Mouse (Mus musculus) common myeloid progenitor, adult 5-6 weeks (primary cell): ENCODE data around the gene Ccdc74a. TPM values are rescaled to one million over a fixed set of nuclear protein-coding genes. Genes with fewer than 3 reads are reported as not detected.

Experiments used
- ATAC-seq: replicated peaks from 2 replicates; pipeline ENCODE4 v1.8.0; 2016; ENCODE audit warnings: low read depth, mild to moderate bottlenecking, moderate TSS enrichment, inconsistent platforms; ENCODE audit not compliant: poor library complexity, severe bottlenecking
- total RNA-seq: library from RNA; stranded (forward); fragments of 200-1000, 187-1606 nt; gene quantifications from 2 replicates; pipeline ENCODE4 v1.2.3, GENCODE M21; 2017

Ccdc74a gene
- total RNA-seq, 1 experiment from 2014 or later, result 2.2 TPM

DNA sequence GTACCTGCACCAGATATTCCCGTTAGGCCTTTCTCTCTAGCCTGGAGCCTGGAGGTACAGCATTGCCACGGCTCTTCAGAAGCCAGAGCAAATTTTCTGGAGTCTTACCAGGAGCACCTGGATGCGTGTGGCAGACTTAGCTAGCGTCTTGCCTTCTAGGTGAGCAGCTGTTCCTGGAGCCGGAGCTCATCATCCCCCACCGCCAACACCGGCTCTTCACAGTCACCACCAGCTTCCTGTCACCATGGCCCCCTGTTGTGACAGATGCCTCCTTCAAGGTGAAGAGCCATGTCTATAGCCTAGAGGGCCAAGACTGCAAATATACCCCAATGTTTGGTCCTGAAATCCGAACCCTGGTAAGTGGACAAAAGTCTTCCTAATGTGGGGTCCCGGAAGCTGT is 5.6 kb upstream of the Ccdc74a start:
- no peak for ATAC-seq

DNA sequence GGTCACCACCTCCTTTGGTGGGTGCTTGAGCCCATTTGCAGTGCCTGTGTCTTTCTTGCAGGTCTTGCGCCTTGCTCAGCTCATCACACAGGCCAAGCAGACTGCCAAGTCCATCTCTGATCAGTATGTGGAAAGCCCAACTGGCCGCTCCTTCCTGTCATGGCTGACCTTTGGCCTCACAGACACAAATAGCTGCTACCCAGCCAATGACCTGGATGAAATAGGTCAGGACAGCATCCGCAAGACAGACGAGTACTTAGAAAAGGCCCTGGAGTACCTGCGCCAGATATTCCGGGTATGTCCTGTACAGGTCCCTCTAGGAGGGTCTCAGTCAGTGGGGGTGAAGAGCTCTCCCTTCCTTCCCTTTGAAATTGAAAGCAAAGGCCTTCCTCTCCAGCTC is 5.0 kb upstream of the Ccdc74a start:
- no peak for ATAC-seq

DNA sequence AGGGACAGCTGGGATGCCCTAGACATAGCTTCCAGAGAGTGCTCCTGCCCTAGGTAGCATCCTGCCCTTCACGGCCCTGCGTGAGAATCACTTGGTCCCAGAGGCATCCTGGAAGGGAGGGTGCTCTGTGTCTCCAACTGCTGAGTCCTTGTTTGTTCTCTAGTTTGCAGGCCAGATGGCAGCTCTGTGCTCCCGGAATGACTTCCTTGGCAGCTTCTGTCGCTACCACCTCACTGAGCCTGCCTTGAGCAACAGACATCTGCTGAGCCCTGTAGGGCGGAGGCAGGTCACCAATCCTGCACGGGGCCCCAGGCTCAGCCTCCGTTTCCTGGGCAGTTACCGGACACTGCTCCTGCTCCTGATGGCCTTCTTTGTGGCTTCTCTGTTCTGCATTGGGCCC is 4.0 kb upstream of the Ccdc74a start:
- ATAC-seq, result no peak

DNA sequence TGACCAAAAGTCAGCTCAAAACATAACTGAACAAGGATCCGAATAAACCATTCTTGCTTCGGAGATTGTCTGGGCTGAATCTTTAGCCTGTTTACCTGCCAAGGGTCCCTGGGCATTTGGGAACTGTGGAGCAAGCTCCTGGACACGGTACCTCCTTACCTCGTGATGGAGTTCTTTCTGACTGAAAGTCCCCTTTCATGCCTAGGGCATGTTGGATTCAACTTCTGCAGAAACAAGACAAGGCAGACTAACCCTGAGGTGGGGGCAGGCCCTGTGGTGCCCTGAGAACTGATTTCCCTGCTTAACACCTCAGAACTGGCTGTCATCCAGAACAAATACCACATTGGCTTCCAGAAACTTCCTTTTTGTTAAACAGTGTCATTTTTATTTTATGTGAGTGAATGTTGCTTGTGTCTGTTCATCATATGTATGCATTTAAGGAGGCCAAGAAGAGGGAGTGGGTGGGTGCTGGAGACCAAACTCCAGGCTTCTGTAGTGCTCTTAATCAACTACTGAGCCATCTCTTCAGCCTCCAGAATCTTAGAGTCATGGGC is 2.8 kb upstream of the Ccdc74a start:
- no peak for ATAC-seq

DNA sequence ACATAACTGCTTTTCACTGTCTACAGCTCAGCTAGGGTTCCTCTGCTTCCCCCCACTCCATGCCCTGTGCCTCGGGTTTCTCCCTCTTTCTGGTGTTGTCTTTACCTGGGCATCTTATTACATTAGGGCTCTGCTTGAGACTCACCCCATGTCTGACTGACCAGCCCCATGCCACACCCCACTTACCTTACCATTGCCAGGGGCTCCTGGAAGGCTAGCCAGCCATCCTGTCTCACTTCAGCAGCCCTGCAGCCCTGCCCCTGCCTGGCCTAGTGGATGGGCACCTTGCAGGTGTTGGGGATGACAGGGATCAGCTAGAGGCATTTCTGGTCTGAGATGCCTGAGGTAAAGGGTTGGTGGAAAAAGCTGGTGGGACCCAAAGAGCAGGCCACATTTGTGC is 886 bp downstream of the Ccdc74a start:
- no peak for ATAC-seq

DNA sequence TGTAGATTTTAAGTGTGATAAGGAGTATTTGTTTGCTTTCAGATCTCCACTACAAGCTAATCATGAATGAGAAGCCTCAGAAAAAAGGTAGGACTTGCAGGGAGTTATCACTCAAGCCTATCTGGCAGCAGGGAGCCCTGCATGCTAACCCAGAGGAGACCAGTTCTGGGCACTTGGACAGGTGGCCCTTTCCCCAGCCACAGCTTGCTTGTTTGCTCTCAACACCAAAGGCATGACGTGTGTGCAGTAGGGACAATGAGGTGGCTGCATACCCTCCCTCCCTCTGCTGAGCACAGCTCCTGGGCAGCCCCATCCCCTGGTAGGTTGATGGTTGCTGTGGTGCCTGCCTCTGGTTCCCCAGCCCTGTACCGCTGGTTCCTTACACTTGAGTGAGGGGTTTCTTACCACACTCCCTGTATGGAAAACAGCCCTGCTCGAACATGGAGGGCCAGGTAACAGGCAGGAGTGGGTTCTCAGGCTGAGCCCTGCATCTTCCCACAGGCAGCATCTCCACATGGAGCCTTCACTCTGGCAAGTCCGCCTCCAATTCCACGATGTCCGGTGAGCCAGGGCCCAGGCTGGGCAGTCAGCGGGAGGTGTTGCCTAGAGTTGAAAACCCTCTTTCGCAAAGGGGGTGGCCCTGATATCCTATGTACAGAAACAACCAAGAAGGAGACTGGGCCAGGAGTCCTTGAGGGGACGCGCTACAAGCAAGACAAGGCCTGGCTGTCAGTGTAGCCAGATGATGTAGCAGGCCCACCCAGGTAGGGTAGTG is 1.5 kb downstream of the Ccdc74a start:
- no peak for ATAC-seq

DNA sequence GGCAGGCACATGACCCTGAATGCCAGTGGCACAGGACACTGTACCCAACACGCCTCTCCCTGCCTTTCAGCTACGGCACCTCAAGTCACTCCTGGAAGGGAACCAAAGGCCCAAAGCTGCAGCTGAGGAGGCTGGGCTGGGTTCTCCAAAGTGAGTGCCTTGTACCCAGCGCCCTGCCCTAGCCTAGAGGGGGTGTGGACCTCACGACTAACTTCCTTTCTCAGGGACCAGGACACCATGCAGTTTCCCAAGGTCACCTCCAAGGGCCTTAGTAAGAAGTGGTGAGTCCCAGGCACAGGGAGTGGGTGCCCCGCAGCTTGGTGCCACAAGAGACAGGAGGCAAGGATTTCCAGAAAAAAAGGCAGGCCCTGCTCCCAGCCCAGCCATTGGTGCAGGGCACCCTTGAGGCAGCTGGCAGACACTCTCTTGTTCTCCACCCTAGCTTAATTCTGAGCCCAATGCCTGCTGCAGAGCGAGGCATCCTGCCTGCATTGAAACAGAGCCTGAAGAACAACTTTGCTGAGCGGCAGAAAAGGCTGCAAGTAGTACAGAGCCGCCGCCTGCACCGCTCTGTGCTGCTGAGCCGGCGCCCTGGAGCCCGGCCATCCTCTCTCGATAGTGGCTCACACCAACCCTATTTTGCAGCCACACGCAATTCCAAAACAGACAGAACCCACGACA is 3.8 kb downstream of the Ccdc74a start:
- ATAC-seq, result no peak

DNA sequence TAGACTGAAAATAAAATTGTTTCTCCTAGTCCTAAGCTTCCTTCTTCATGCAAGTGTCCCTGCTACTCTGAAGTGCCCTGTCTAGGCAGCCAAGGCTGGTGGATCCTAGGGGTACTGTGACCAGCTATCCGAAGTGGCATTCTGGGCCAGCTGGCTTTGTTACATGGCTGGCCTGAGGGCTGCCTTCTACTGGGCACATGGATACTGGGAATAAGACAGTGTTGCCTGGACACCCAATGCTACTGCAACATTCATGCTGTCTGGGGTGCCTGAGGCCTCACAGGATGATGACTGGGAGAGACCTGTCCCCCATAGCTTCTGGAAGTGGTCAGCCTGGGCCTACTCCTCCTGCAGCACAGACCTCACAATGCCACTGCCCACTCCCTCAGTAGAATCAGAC is 4.4 kb downstream of the Ccdc74a start:
- no peak for ATAC-seq

DNA sequence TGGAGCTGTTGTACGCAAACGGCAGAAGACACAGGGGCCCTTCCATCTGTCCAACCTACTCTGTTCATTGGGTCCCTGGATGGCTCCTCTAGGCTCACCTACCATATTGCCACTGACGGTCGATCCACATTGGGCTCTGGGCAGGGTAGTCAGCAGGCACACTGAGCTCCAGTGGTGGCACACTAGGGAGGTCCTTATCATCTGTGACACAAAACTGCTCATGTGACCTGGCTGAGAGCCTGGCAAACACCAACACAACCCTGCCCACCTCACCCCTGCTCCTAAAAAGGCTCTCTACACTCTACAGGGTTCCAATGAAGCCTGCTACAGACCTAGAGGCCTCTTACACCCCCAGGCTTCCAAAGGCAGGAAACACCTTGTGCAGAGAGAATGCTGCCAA is 6.3 kb downstream of the Ccdc74a start:
- ATAC-seq, result no peak

DNA sequence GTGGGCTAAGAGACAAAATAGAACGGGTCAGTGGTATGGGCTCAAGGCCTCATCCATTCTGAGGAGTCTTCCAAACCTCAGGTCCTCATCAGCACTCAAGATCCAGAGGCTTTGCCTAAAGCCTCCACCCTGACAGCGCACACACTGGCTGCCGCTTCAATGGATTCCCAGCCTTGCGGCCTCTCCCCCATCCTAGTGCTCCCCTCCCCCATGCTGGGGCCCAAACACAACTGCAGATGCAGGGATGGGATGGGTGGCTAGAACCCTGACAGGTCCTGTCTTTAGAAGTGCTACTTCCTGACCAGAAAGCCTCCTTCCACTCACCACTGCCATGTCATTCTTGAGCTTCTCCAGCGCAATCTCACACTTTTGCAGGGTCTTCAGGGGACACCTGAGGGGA is 7.3 kb downstream of the Ccdc74a start:
- no peak for ATAC-seq

DNA sequence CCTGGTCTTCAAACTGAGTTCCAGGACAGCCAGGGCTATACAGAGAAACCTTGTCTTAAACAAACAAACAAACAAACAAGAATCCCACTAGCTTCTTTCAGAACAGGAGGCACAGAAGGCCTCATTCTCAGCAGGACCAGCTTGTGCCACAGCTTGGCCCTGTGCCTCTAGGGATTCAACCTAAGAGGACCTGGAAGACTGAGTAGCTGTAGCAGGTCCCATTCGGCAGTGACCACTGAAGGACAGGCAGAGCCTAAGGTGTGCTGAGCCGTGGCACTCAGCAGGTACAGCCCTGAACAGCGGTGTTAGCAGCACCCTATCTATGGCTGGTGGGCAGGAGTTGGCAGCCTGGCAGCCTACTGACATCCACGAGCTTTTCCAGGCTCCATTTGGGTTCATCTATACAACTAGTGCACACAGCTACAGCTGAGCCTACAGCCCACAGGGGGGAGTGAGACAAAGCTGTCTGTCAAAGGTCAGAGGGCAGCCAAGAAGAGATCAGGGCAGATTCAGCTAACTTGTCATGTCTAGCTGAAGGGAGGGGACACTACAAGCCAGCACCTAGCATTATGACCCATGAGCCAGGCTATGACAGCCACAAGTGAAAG is 8.0 kb downstream of the Ccdc74a start:
- no peak for ATAC-seq

DNA sequence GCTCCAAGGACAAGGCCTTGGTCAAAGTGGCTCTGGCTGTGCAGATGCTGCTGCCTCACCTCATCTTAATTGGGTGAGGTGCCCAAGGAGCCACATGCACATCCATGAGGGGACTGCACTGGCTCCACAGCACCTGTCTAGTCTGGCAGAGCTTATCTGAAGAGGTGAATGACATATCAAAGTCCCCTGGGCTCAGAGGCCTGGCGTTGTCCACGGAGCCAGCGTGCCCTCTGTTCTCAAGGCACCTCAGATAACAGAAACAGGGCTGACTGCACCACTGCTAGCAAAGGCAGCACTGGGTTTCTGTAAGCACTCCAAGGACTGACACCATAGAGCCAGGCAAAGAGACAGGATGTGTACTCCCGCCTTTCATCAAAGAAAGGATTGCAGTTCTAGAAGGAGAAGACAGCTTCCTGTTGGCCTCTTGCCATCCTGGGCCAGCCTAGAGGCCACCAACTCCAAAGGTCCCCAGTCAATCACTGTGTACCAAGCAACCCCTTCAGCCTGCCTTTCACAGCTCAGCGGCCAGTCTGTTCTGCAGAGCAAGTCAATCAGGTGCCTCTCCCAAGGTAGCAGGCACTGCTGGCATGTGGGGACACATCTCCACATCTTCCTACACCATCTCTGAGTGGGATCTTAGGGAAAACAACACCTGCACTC is 10.1 kb downstream of the Ccdc74a start:
- no peak for ATAC-seq

DNA sequence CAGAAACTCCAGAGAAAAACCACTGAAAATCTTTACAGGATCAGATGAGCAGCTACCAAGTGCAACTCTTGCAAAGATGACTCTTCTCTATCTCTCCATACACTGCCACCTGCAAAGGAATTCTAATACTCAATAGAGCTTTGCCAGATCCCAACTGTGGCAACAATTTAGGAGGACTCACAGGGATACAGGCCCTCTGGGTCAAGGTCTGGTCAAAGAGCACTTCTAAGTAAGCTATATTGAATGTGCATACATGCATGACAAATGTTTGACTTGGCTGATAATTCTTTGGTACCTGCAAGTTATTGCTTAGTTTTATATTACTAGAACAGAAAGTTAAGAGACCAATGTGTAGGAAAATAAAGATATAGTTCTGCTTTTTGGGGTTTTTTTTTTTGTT is 19.3 kb downstream of the Ccdc74a start:
- no peak for ATAC-seq

DNA sequence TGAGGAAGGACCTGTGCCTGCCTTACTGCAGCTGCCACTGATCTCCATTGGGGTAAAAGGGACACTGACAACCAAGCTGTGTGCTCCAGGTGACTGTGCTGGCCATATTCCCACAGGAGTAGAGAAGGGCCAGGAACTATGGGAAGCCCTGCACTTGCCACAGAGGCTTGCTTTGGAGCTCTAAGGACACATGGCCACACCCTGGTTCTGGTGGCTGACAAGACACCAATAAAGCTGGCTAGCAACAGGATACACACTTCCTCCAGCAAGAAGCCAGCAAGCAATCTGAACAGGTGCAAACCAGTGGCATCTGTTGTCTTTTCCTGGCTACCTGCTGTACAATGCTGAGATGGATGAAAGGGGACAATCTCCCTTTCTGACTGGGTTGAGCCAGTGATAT is 23.6 kb downstream of the Ccdc74a start:
- no peak for ATAC-seq

DNA sequence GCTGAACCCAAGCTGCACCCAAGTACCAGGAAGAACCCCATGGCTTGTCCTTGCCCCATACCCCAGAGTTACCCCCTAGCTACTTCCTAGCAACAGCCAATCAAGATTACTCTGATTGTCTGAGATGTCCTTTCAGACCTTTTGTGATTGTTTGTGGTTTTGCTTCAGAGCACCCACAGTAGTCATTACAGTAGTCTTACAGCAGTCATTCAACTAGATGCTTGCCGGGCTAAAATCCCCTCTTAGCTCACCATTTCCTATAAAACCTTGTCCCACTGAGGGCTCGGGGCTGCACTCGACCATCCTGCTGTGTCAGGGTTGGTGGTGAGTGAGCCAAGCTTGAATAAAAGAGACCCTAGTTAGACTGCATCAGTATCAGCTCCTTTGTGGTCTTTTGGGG is 48.6 kb downstream of the Ccdc74a start:
- ATAC-seq, result no peak

Other genes with a start within 250 kb of the Ccdc74a start
- 14.9 and 19.2 TPM in 2 replicates for gene Snap29, start 240.5 kb upstream of the Ccdc74a start, total RNA-seq
- 36.2 and 58.9 TPM in 2 replicates for gene Pi4ka, start 240.2 kb upstream of the Ccdc74a start, total RNA-seq
- 29.0 and 29.2 TPM in 2 replicates for gene Crkl, start 194.5 kb upstream of the Ccdc74a start, total RNA-seq
- gene Aifm3, start 156.9 kb upstream of the Ccdc74a start, total RNA-seq, result not detected in 2 replicates
- 30.8 and 40.3 TPM in 2 replicates for gene Lztr1, start 137.8 kb upstream of the Ccdc74a start, total RNA-seq
- 38.5 and 46.1 TPM in 2 replicates for gene Thap7, start 115.3 kb upstream of the Ccdc74a start, total RNA-seq
- gene Lrrc74b, start 85.2 kb upstream of the Ccdc74a start, total RNA-seq, result 0.05 TPM in 1 of 2 replicates, not detected in the other
- 0.05 TPM in 1 of 2 replicates, not detected in the other for gene P2rx6, start 84.6 kb upstream of the Ccdc74a start, total RNA-seq
- 7.1 and 10.2 TPM in 2 replicates for gene Slc7a4, start 63.3 kb upstream of the Ccdc74a start, total RNA-seq
- gene Smpd4, start 27.1 kb upstream of the Ccdc74a start, total RNA-seq, result 31.2 and 34.8 TPM in 2 replicates
- 21.4 and 30.8 TPM in 2 replicates for gene Med15, start 86.4 kb downstream of the Ccdc74a start, total RNA-seq
- 27.0 and 33.2 TPM in 2 replicates for gene Klhl22, start 113.1 kb downstream of the Ccdc74a start, total RNA-seq
- not detected in 2 replicates for gene Scarf2, start 150.8 kb downstream of the Ccdc74a start, total RNA-seq
- gene B830017H08Rik, start 186.7 kb downstream of the Ccdc74a start, total RNA-seq, result not detected in 2 replicates
- gene Car15, start 191.9 kb downstream of the Ccdc74a start, total RNA-seq, result 5.4 TPM in 1 of 2 replicates, not detected in the other
- 1.1 TPM in 1 of 2 replicates, not detected in the other for gene Gm20518, start 245.2 kb downstream of the Ccdc74a start, total RNA-seq
- gene Tssk1, start 247.8 kb downstream of the Ccdc74a start, total RNA-seq, result not detected in 2 replicates